Mouse (Mus musculus) liver, postnatal 0 days (tissue): ENCODE results near the gene Kif17. TPM values are rescaled to one million over a fixed set of nuclear protein-coding genes. Genes with fewer than 3 reads are reported as not detected.
"Not testable (repeated sequence)": the region's sequence is repeated elsewhere in the genome, so short reads cannot be mapped to it uniquely, and the experiment has no call there.

Source experiments
- ATAC-seq: fragments of 200-750 bp; cut with Nextera tagmentation; 2 replicates; pipeline ENCODE4 v1.8.0; 2017; ENCODE audit warnings: mild to moderate bottlenecking, moderate library complexity
- DNase-seq: peaks from one replicate; pipeline ENCODE4 v3.0.0-alpha.2; 2016
- H3K27ac ChIP-seq: fragments of 300-500 bp; sonication (generic); 2 replicates; pipeline ENCODE4 v1.5.1; 2014; ENCODE audit warnings: antibody characterized with exemption, moderate library complexity, mild to moderate bottlenecking, low read depth
- H3K27me3 ChIP-seq: fragments of 300-500 bp; sonication (generic); 2 replicates; pipeline ENCODE4 v1.6.1; 2014; ENCODE audit warnings: low read length, control low read depth, mixed read lengths; ENCODE audit not compliant: insufficient read depth
- H3K36me3 ChIP-seq: fragments of 300-500 bp; sonication (generic); replicated peaks from 2 replicates; pipeline ENCODE4 v1.6.1; 2014; ENCODE audit warnings: mild to moderate bottlenecking, control low read depth, low read length, moderate library complexity, mixed read lengths; ENCODE audit not compliant: insufficient read depth
- H3K4me1 ChIP-seq: fragments of 300-500 bp; sonication (generic); 2 replicates; pipeline ENCODE4 v1.6.1; 2014; ENCODE audit warnings: antibody characterized with exemption, mild to moderate bottlenecking, control low read depth; ENCODE audit not compliant: insufficient read depth
- H3K4me2 ChIP-seq: fragments of 300-500 bp; sonication (generic); 2 replicates; pipeline ENCODE4 v1.6.1; 2014; ENCODE audit warnings: low read depth, mild to moderate bottlenecking, low read length, moderate library complexity, mixed read lengths
- H3K4me3 ChIP-seq: fragments of 300-500 bp; sonication (generic); 2 replicates; pipeline ENCODE4 v1.5.1; 2014; ENCODE audit warnings: low read depth, low read length
- H3K9ac ChIP-seq: fragments of 300-500 bp; sonication (generic); replicated peaks from 2 replicates; pipeline ENCODE4 v1.6.1; 2014; ENCODE audit warnings: mild to moderate bottlenecking, moderate library complexity
- H3K9me3 ChIP-seq: fragments of 300-500 bp; sonication (generic); 2 replicates; pipeline ENCODE4 v1.6.1; 2016; ENCODE audit warnings: mild to moderate bottlenecking, control low read depth, low read length, mixed read lengths
- CTCF ChIP-seq: sonication (generic); IDR thresholded peaks from 2 replicates; pipeline ENCODE4 v1.5.1; 2016; ENCODE audit warnings: antibody characterized with exemption, low read depth
- EP300 ChIP-seq: IDR thresholded peaks from 2 replicates; pipeline ENCODE4 v1.6.1; 2016; ENCODE audit warnings: antibody characterized with exemption, low read depth, mild to moderate bottlenecking
- WGBS: fragments of 180-500 bp; shearing (Covaris S2); extraction: QIAGEN DNeasy Blood & Tissue Kit; methylation state at CpG from one replicate; pipeline ENCODE4 v1.1.7; 2014; ENCODE audit not compliant: insufficient replicate concordance; 5-methylcytosine and 5-hydroxymethylcytosine counted together
- polyA plus RNA-seq: library from polyadenylated mRNA; unstranded; fragments of >200 nt; fragmentation: Nextera tagmentation; extraction: Ambion mirVana; gene quantifications from 2 replicates; pipeline ENCODE4 v1.2.1, GENCODE M21; 2015

Kif17 gene
- polyA plus RNA-seq, 1 experiment from 2014 or later: 0.08 TPM

DNA sequence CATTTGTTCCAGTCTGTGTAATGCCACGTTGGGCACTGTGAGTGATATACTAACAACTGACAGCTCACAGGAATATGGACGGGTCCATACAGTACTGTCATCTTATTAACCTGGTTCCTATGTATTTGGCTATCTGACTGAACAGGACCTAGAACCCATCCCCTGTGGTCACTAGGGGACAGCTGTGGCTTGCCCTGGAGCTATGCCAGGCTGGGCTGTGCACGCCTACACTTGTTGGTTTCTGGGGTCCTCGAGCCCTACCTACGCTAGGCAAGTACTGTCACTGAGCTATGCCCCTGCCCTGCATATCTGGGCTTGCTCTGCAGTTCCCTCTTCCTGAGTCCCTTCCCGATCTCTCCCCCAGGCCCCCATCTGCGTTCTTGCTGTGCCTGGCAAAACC lies 71.3 kb downstream of the Kif17 start:
- Histone ChIP-seq H3K27ac (no peak overlapping the region), H3K9ac (no peak overlapping the region), H3K4me2 (no peak overlapping the region), H3K4me1 (peaks cover 11% of the 10 kb centered on the region), H3K27me3 (no peaks in the 10 kb centered on the region), H3K36me3 (peaks cover 22% of the 10 kb centered on the region), H3K4me3 (no peak overlapping the region), H3K9me3 (no peaks in the 10 kb centered on the region)
- no peak for ATAC-seq
- TF ChIP-seq EP300: no peak
- TF ChIP-seq CTCF: no peak
- 64% methylated on average over 7 of the region's 7 CpGs for WGBS
- no peak for DNase-seq

DNA sequence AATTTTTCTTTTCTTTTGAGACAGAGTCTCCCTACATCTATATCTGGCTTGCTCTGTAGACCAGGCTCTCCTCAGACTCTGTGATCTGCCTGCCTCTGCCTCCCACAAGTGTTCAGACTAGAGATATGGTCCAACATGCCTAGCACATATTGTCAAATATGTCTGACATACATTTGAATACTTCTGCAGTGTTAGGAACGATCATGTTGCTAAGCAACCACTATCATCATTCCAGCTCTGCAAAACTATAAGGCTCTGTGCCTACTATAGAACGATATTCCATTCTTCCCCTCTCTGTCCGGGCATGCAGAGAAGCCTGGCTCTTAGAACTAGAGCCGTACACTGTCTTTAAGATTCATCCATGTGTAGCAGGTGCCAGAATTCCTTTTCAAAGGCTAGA lies 72.5 kb downstream of the Kif17 start:
- Histone ChIP-seq H3K9me3 (no peaks in the 10 kb centered on the region), H3K36me3 (peaks cover 15% of the 10 kb centered on the region), H3K4me3 (no peak overlapping the region), H3K4me1 (peaks cover 14% of the 10 kb centered on the region), H3K27ac (no peak overlapping the region), H3K4me2 (no peak overlapping the region), H3K27me3 (no peaks in the 10 kb centered on the region), H3K9ac (no peak overlapping the region)
- ATAC-seq (no peak), DNase-seq (no peak)
- WGBS: 80% methylated on average over 4 of the region's 4 CpGs
- no peak for TF ChIP-seq EP300
- no peak for TF ChIP-seq CTCF

DNA sequence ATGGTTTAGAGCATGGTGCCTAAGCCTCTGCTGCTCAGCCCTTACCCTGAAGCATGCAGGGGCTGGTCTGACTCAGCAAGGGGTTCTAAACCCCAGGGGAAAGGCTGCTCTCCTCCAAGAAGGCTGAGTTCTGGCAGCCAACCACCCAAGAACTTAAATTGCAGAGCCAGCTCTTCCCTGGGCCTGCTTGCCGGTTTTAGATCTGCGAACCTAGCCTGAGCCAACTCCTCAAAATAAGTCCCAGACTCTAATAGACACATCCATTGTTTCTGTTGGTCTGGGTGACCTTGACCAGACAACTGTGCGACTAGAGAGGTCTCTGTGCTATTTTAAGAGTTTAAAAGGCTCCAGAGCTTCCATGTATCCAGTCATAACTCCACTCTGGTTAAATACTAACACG lies 73.5 kb downstream of the Kif17 start:
- H3K36me3 ChIP-seq: peaks cover 10% of the 10 kb centered on the region
- peaks cover 14% of the 10 kb centered on the region for H3K4me1 ChIP-seq
- WGBS: 54% methylated on average over 4 of the region's 4 CpGs
- ATAC-seq (no peak), DNase-seq (no peak)
- no peaks in the 10 kb centered on the region for H3K9me3 ChIP-seq
- no peak overlapping the region for H3K4me2 ChIP-seq
- no peak overlapping the region for H3K4me3 ChIP-seq
- no peak overlapping the region for H3K9ac ChIP-seq
- TF ChIP-seq EP300: no peak
- H3K27me3 ChIP-seq: no peaks in the 10 kb centered on the region
- peak overlapping the region; percentile 55; the same call in 1 of the 2 replicates for H3K27ac ChIP-seq

- Histone ChIP-seq H3K36me3 (peaks cover 7% of the 10 kb centered on the region), H3K4me3 (no peak overlapping the region), H3K4me1 (peaks cover 14% of the 10 kb centered on the region), H3K9ac (no peak overlapping the region), H3K9me3 (no peaks in the 10 kb centered on the region), H3K4me2 (no peak overlapping the region), H3K27ac (peak overlapping the region; percentile 55; the same call in 1 of the 2 replicates), H3K27me3 (no peaks in the 10 kb centered on the region)
- DNase-seq (no peak), ATAC-seq (no peak)
- 89% methylated on average over 3 of the region's 3 CpGs for WGBS
- TF ChIP-seq CTCF (no peak), EP300 (no peak)
Measured at GRCm38 (mm10) chr4:138324451-138324850, 74.2 kb downstream of the Kif17 start.

- ATAC-seq: peak; percentile 91
- peaks cover 14% of the 10 kb centered on the region for H3K4me1 ChIP-seq
- under 1% methylated on average over 35 of the region's 45 CpGs for WGBS
- no peak for TF ChIP-seq CTCF
- peak; percentile 60; the same call in 1 of the 2 replicates for TF ChIP-seq EP300
- peak; percentile 98 for DNase-seq
- H3K9ac ChIP-seq: peak overlapping the region; percentile 91
- no peaks in the 10 kb centered on the region for H3K9me3 ChIP-seq
- H3K27me3 ChIP-seq: no peaks in the 10 kb centered on the region
- peak overlapping the region; percentile 66 for H3K4me2 ChIP-seq
- peak overlapping the region; percentile 96 for H3K27ac ChIP-seq
- H3K36me3 ChIP-seq: no peaks in the 10 kb centered on the region; the same call in 1 of the 2 replicates
- H3K4me3 ChIP-seq: peak overlapping the region; percentile 76
Measured at GRCm38 (mm10) chr4:138325466-138326076, 75.3 kb downstream of the Kif17 start.

GRCm38 (mm10) chr4:138326077-138326695 lies 76.0 kb downstream of the Kif17 start, which contains the start of gene Pink1:
Pink1 (minus strand) TSS chr4:138326307.
- H3K4me3 ChIP-seq: peak within 1 kb of the TSS; percentile 76
- TF ChIP-seq EP300: no peak; the same call in 1 of the 2 replicates
- TF ChIP-seq CTCF: peak; percentile 96
- H3K9me3 ChIP-seq: no peaks in the 10 kb centered on the region
- WGBS: 3% methylated on average over 36 of the region's 41 CpGs
- H3K4me1 ChIP-seq: peaks cover 14% of the 10 kb centered on the region
- peak within 1 kb of the TSS; percentile 91 for H3K9ac ChIP-seq
- H3K4me2 ChIP-seq: peak within 1 kb of the TSS; percentile 66
- H3K27me3 ChIP-seq: no peaks in the 10 kb centered on the region
- no peaks in the 10 kb centered on the region for H3K36me3 ChIP-seq
- ATAC-seq: peak; percentile 73
- peak within 1 kb of the TSS; percentile 96 for H3K27ac ChIP-seq
- DNase-seq: peak; percentile 93

GRCm38 (mm10) chr4:138327155-138327554 lies 76.9 kb downstream of the Kif17 start:
- not testable (repeated sequence) for H3K9me3 ChIP-seq, H3K9ac ChIP-seq, H3K27me3 ChIP-seq, DNase-seq, H3K4me2 ChIP-seq, H3K4me3 ChIP-seq, ATAC-seq, H3K36me3 ChIP-seq
- H3K4me1 ChIP-seq: peaks cover 14% of the 10 kb centered on the region
- WGBS: 62% methylated on average over 7 of the region's 12 CpGs
- peak overlapping the region; percentile 96; the same call in 1 of the 2 replicates for H3K27ac ChIP-seq
